Mouse (Mus musculus) gastrocnemius, adult 8-10 months (tissue): ENCODE results near the gene Prss16. TPM values are rescaled to one million over a fixed set of nuclear protein-coding genes. Genes with fewer than 3 reads are reported as not detected.

Experiments used
- DNase-seq, 2 experiments: peaks; one replicate each; pipeline ENCODE4 v3.0.0; 2022; ENCODE audit warnings: low spot score in 2 of 2
- total RNA-seq, 4 experiments: library from RNA; stranded (reverse); gene quantifications; 2 replicates each; pipeline ENCODE4 v1.2.4; 2022

The Prss16 gene
- not detected for total RNA-seq

GRCm38 (mm10) chr13:22009642-22010041 is at the start of gene Prss16:
Gene Prss16 (minus strand): TSS chr13:22009742.
- no peak for DNase-seq

GRCm38 (mm10) chr13:22053754-22054153 is 44.2 kb upstream of the Prss16 start:
- DNase-seq: no peak

DNA sequence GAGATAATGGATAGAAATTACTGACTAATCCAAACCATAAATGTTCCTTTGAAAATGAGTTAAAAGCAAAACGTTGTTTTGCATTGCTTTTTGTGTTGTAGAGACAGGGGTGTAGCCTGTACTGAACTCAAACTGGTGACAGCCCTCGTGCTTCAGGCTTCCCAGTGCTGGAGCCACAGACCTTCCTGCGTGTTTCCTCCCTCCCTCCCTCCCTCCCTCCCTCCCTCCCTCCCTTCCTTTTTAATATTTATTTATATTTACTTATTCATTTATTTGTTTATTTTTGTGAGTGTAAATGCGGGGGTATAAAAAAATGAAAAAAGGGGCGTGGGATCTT is 41.9 kb upstream of the Prss16 start:
- DNase-seq: no peak

GRCm38 (mm10) chr13:22050591-22051522 is 41.3 kb upstream of the Prss16 start:
- peak; percentile 71 to 77 for DNase-seq

GRCm38 (mm10) chr13:22049737-22050440 is 40.3 kb upstream of the Prss16 start:
- DNase-seq: no peak

- no peak for DNase-seq
Measured at GRCm38 (mm10) chr13:22049041-22049440, 39.5 kb upstream of the Prss16 start.

GRCm38 (mm10) chr13:22045311-22045710 is 35.8 kb upstream of the Prss16 start:
- DNase-seq: no peak

- no peak for DNase-seq
Measured at GRCm38 (mm10) chr13:22044432-22045155, 35.1 kb upstream of the Prss16 start.

DNA sequence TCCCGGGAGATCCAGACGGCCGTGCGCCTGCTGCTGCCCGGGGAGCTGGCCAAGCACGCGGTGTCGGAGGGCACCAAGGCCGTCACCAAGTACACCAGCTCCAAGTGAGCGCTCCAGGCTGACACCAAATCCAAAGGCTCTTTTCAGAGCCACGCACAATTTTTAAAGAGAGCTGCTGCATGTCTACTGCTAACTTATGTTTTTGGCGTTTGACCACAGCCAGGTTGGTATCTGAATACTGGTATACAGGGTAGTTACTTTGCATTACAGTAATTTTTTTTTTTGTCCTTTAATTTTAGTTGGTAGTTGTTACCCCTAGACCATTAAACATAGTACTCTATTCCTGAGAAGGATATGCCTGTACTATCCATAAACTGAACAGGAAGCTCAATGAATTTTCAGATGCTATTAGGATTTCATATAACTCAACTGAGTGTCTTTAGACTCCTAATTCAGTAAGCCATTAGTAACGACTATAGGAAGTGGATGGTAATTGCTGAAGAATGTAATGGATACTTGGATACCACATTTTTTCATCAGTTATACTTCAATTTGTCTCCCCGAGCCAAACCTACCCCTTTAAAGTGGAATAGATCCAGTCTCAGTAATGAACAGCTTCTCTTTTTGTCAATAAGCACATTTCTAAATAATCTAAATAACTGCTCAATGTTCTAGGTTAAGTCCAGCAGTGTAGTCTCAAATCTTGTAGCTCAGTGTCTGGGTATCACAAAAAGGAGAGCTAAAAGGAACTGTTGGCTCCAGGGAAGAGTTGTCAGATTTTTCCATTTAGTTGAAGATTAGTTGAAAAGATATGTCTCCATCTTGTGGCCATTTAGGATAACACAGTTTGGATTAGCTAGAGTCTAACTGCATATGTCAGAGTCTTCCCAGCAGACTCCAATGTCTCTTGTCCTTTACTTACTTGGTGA is 34.2 kb upstream of the Prss16 start:
- no peak for DNase-seq

- peak; percentile 74 to 78 for DNase-seq
Measured at GRCm38 (mm10) chr13:22042568-22043502, 33.3 kb upstream of the Prss16 start, which contains the start of the genes Hist1h2ag and Hist1h2bj. Gene Hist1h2ag (minus strand): TSS chr13:22042944. Gene Hist1h2bj (plus strand): TSS chr13:22043214.

DNA sequence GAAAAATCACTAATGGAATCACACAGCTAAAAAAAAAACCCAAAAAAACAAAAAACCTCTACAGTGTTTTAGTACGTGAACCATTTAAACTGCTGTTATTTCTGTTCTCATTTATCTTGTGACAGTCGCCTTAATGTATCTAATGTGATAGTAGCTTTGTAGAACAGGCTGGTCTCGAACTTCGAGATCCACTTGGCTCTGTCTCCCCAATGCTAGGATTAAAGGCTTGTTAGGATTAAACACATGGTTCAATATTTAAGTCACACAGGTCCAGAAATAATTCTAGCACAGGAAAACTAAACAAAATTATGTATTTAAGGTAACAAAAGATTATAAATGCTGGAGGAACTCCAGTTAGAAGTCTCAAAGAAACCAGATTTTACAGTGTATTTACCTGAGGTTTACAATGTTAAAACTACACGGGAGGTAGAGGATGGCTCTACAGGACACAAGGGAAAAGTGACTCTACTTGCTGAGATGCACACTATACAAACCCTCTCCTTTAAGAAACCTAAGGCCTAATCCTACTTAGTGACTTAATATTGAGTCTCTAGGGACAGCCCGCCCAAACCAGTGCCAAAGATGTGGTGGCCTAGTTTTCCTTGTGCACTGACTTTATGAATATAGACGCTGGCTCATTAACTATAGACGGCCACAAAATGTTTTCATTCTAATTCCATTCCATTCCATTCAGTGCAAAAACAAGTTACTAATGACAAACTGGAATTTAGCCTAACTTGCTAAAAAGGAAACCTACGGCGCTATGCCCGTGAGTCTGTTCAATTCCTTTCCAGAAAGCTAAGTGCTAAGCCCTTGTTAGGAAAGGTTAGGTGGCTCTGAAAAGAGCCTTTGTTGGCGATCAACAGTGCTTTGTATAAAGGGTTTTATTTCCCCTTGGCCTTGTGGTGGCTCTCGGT is 32.4 kb upstream of the Prss16 start:
- no peak for DNase-seq

- peak; percentile 81 to 86 for DNase-seq
Measured at GRCm38 (mm10) chr13:22041142-22041536, 31.6 kb upstream of the Prss16 start, which contains the start of gene Hist1h4i. Gene Hist1h4i (minus strand): TSS chr13:22041362.

DNA sequence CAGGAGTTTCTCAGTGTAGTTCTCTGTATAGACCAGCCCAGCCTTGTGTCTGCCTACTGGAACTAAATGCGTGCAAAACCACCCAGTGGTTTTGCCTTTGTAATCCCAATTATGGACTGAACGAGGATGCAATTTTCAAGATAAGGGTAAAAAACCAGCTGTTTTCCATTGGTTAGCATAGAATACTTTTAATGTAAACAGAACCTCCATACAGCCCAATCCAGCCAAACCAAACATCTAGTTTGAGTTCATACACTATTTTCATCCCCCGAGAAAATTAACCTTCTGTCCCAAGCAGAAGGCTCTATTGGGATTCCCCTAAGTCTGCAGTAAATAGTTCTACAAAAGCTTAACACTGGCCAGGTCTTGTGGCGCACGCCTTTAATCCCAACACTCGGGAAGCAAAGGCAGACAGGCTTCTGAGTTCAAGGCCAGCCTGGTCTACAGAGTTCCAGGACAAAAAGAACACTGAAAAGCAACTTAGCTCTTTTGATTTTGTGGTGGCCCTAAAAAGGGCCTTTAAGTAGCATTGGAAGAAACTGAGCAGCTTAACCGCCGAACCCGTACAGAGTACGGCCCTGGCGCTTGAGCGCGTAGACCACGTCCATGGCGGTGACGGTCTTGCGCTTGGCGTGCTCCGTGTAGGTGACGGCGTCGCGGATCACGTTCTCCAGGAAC is 31.1 kb upstream of the Prss16 start:
- no peak for DNase-seq

GRCm38 (mm10) chr13:22039951-22040463 is 30.5 kb upstream of the Prss16 start:
- DNase-seq: no peak

GRCm38 (mm10) chr13:22039364-22039763 is 29.8 kb upstream of the Prss16 start:
- DNase-seq: no peak

- DNase-seq: no peak
Measured at GRCm38 (mm10) chr13:22037415-22037814, 27.9 kb upstream of the Prss16 start.

DNA sequence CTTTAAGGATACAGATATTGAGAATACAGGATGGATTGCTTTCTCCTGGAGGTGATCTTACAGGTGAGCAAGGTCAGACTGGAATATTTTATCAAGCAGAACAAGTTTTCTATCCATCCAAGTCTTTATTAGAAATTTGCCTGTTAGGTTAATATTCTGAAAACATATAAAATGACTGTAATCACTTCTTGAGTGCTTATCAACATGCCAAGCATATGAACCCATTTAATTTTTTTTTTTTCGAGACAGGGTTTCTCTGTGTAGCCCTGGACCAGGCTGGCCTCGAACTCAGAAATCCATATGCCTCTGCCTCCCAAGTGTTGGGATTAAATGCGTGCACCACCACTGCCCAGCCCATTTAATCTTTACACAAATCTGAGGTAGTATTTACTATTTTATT is 27.4 kb upstream of the Prss16 start:
- DNase-seq: no peak
